Mouse (Mus musculus): ENCODE measurements around the gene Mast4. TPM values are rescaled to one million over a fixed set of nuclear protein-coding genes. Genes with fewer than 3 reads are reported as not detected.

The Mast4 gene
- polyA plus RNA-seq, 1 experiment from 2014 or later: 45.4 TPM

GRCm38 (mm10) chr13:102816689-102817088 is 517.6 kb downstream of the Mast4 start:
- no peak overlapping the region for H3K27ac ChIP-seq (ENCODE audit: low read depth, low read length)
- ATAC-seq (replicated peaks; ENCODE audit: insufficient number of reproducible peaks, low FRiP score, low TSS enrichment): no peak
- WGBS (ENCODE audit: insufficient replicate concordance): 75% methylated on average over 7 of the region's 7 CpGs
- no peaks in the 10 kb centered on the region for H3K27me3 ChIP-seq (ENCODE audit: control insufficient read depth, insufficient read depth, low read length)
- H3K4me3 ChIP-seq (ENCODE audit: low read depth, low read length): no peak overlapping the region
- H3K4me2 ChIP-seq: no peak overlapping the region
- peaks cover 6% of the 10 kb centered on the region for H3K4me1 ChIP-seq (ENCODE audit: control insufficient read depth, insufficient read depth, low read length)
- H3K9me3 ChIP-seq (replicated peaks; ENCODE audit: control insufficient read depth, low read length): no peaks in the 10 kb centered on the region
- no peak overlapping the region for H3K9ac ChIP-seq (ENCODE audit: low read depth, low read length)
- no peaks in the 10 kb centered on the region for H3K36me3 ChIP-seq (ENCODE audit: control insufficient read depth, insufficient read depth, low read length)

- Histone ChIP-seq H3K27me3 (ENCODE audit: control insufficient read depth, insufficient read depth, low read length) (no peaks in the 10 kb centered on the region), H3K4me3 (ENCODE audit: low read depth, low read length) (no peak overlapping the region)
- 68% methylated on average over 6 of the region's 6 CpGs for WGBS (ENCODE audit: insufficient replicate concordance)
These were observed 519.1 kb downstream of the Mast4 start for GRCm38 (mm10) chr13:102815158-102815557.

GRCm38 (mm10) chr13:102811129-102811832 is 523.0 kb downstream of the Mast4 start:
- Histone ChIP-seq H3K4me2 (peak overlapping the region; percentile 62), H3K4me1 (ENCODE audit: control insufficient read depth, insufficient read depth, low read length) (peaks cover 14% of the 10 kb centered on the region), H3K9me3 (replicated peaks; ENCODE audit: control insufficient read depth, low read length) (no peaks in the 10 kb centered on the region), H3K9ac (ENCODE audit: low read depth, low read length) (peak overlapping the region; percentile 52; the same call in 1 of the 2 replicates), H3K27me3 (ENCODE audit: control insufficient read depth, insufficient read depth, low read length) (no peaks in the 10 kb centered on the region), H3K27ac (ENCODE audit: low read depth, low read length) (peak overlapping the region; percentile 36; the same call in 1 of the 2 replicates), H3K4me3 (ENCODE audit: low read depth, low read length) (peak overlapping the region; percentile 27), H3K36me3 (ENCODE audit: control insufficient read depth, insufficient read depth, low read length) (no peaks in the 10 kb centered on the region)
- no peak; the same call in 1 of the 2 replicates for ATAC-seq (replicated peaks; ENCODE audit: insufficient number of reproducible peaks, low FRiP score, low TSS enrichment)
- WGBS (ENCODE audit: insufficient replicate concordance): 13% methylated on average over 15 of the region's 15 CpGs

More at GRCm38 (mm10) chr13:102815158-102815557, 519.1 kb downstream of the Mast4 start:
- ATAC-seq (replicated peaks; ENCODE audit: insufficient number of reproducible peaks, low FRiP score, low TSS enrichment): no peak
- Histone ChIP-seq H3K9me3 (replicated peaks; ENCODE audit: control insufficient read depth, low read length) (no peaks in the 10 kb centered on the region), H3K27ac (ENCODE audit: low read depth, low read length) (no peak overlapping the region), H3K36me3 (ENCODE audit: control insufficient read depth, insufficient read depth, low read length) (no peaks in the 10 kb centered on the region), H3K4me1 (ENCODE audit: control insufficient read depth, insufficient read depth, low read length) (peaks cover 14% of the 10 kb centered on the region), H3K4me2 (no peak overlapping the region), H3K9ac (ENCODE audit: low read depth, low read length) (no peak overlapping the region)

- 81% methylated on average over 3 of the region's 3 CpGs for WGBS (ENCODE audit: insufficient replicate concordance)
- H3K36me3 ChIP-seq (ENCODE audit: control insufficient read depth, insufficient read depth, low read length): no peaks in the 10 kb centered on the region
These were observed 527.6 kb downstream of the Mast4 start for GRCm38 (mm10) chr13:102806652-102807051.

GRCm38 (mm10) chr13:102805190-102805589 is 529.1 kb downstream of the Mast4 start:
- Histone ChIP-seq H3K27me3 (ENCODE audit: control insufficient read depth, insufficient read depth, low read length) (no peaks in the 10 kb centered on the region), H3K36me3 (ENCODE audit: control insufficient read depth, insufficient read depth, low read length) (no peaks in the 10 kb centered on the region), H3K27ac (ENCODE audit: low read depth, low read length) (no peak overlapping the region), H3K9ac (ENCODE audit: low read depth, low read length) (no peak overlapping the region), H3K4me1 (ENCODE audit: control insufficient read depth, insufficient read depth, low read length) (no peaks in the 10 kb centered on the region), H3K9me3 (replicated peaks; ENCODE audit: control insufficient read depth, low read length) (no peaks in the 10 kb centered on the region), H3K4me3 (ENCODE audit: low read depth, low read length) (no peak overlapping the region), H3K4me2 (no peak overlapping the region)
- 76% methylated on average over 6 of the region's 6 CpGs for WGBS (ENCODE audit: insufficient replicate concordance)
- no peak for ATAC-seq (replicated peaks; ENCODE audit: insufficient number of reproducible peaks, low FRiP score, low TSS enrichment)

More at GRCm38 (mm10) chr13:102806652-102807051, 527.6 kb downstream of the Mast4 start:
- H3K9ac ChIP-seq (ENCODE audit: low read depth, low read length): no peak overlapping the region
- peaks cover 9% of the 10 kb centered on the region; the same call in 1 of the 2 replicates for H3K4me1 ChIP-seq (ENCODE audit: control insufficient read depth, insufficient read depth, low read length)
- no peaks in the 10 kb centered on the region for H3K9me3 ChIP-seq (replicated peaks; ENCODE audit: control insufficient read depth, low read length)
- no peaks in the 10 kb centered on the region for H3K27me3 ChIP-seq (ENCODE audit: control insufficient read depth, insufficient read depth, low read length)
- no peak for ATAC-seq (replicated peaks; ENCODE audit: insufficient number of reproducible peaks, low FRiP score, low TSS enrichment)
- H3K4me2 ChIP-seq: no peak overlapping the region
- no peak overlapping the region for H3K4me3 ChIP-seq (ENCODE audit: low read depth, low read length)
- H3K27ac ChIP-seq (ENCODE audit: low read depth, low read length): no peak overlapping the region

- Histone ChIP-seq H3K4me3 (ENCODE audit: low read depth, low read length) (no peak overlapping the region), H3K4me1 (ENCODE audit: control insufficient read depth, insufficient read depth, low read length) (no peaks in the 10 kb centered on the region), H3K27ac (ENCODE audit: low read depth, low read length) (no peak overlapping the region), H3K4me2 (no peak overlapping the region), H3K9me3 (replicated peaks; ENCODE audit: control insufficient read depth, low read length) (no peaks in the 10 kb centered on the region), H3K9ac (ENCODE audit: low read depth, low read length) (no peak overlapping the region), H3K27me3 (ENCODE audit: control insufficient read depth, insufficient read depth, low read length) (no peaks in the 10 kb centered on the region), H3K36me3 (ENCODE audit: control insufficient read depth, insufficient read depth, low read length) (no peaks in the 10 kb centered on the region)
- 81% methylated on average over 9 of the region's 9 CpGs for WGBS (ENCODE audit: insufficient replicate concordance)
- no peak for ATAC-seq (replicated peaks; ENCODE audit: insufficient number of reproducible peaks, low FRiP score, low TSS enrichment)
These were observed 531.1 kb downstream of the Mast4 start for GRCm38 (mm10) chr13:102803206-102803605.

GRCm38 (mm10) chr13:102792157-102792556 is 542.1 kb downstream of the Mast4 start:
- Histone ChIP-seq H3K4me3 (ENCODE audit: low read depth, low read length) (no peak overlapping the region), H3K9ac (ENCODE audit: low read depth, low read length) (no peak overlapping the region), H3K36me3 (ENCODE audit: control insufficient read depth, insufficient read depth, low read length) (peaks cover 14% of the 10 kb centered on the region), H3K4me1 (ENCODE audit: control insufficient read depth, insufficient read depth, low read length) (no peaks in the 10 kb centered on the region), H3K27ac (ENCODE audit: low read depth, low read length) (no peak overlapping the region), H3K9me3 (replicated peaks; ENCODE audit: control insufficient read depth, low read length) (no peaks in the 10 kb centered on the region), H3K27me3 (ENCODE audit: control insufficient read depth, insufficient read depth, low read length) (no peaks in the 10 kb centered on the region), H3K4me2 (no peak overlapping the region)
- 80% methylated on average over 3 of the region's 3 CpGs for WGBS (ENCODE audit: insufficient replicate concordance)
- no peak for ATAC-seq (replicated peaks; ENCODE audit: insufficient number of reproducible peaks, low FRiP score, low TSS enrichment)

GRCm38 (mm10) chr13:102790601-102791155 is 543.6 kb downstream of the Mast4 start:
- Histone ChIP-seq H3K36me3 (ENCODE audit: control insufficient read depth, insufficient read depth, low read length) (peaks cover 7% of the 10 kb centered on the region; the same call in 1 of the 2 replicates), H3K4me2 (no peak overlapping the region), H3K27ac (ENCODE audit: low read depth, low read length) (no peak overlapping the region), H3K27me3 (ENCODE audit: control insufficient read depth, insufficient read depth, low read length) (no peaks in the 10 kb centered on the region), H3K4me3 (ENCODE audit: low read depth, low read length) (no peak overlapping the region), H3K4me1 (ENCODE audit: control insufficient read depth, insufficient read depth, low read length) (no peaks in the 10 kb centered on the region), H3K9ac (ENCODE audit: low read depth, low read length) (no peak overlapping the region), H3K9me3 (replicated peaks; ENCODE audit: control insufficient read depth, low read length) (no peaks in the 10 kb centered on the region)
- 82% methylated on average over 6 of the region's 6 CpGs for WGBS (ENCODE audit: insufficient replicate concordance)
- ATAC-seq (replicated peaks; ENCODE audit: insufficient number of reproducible peaks, low FRiP score, low TSS enrichment): no peak
